Mouse (Mus musculus): ENCODE data around the gene Ubtfl1. TPM values are rescaled to one million over a fixed set of nuclear protein-coding genes. Genes with fewer than 3 reads are reported as not detected.

Gene Ubtfl1
- polyA plus RNA-seq, 1 experiment, result not detected

DNA sequence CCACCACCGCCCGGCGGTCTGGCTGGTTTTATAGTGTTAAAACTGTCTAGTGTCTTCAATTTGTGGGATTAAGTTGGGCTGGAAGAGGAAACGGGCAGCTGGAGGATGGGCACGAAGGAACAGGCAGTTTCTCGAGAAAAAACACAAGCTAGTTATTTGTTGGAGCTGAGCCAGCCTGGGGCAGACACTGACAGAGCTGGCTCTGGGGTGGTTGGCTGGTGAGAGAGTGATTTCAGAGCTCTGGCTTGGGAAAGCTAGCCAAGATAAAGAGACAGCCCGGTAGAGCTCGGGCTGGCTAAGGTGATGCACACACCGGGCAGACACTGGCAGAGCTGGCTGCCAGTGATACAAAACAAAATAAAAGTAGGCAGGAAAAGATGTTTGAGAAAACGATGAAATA lies 27.5 kb downstream of the Ubtfl1 start:
- TF ChIP-seq CTCF (IDR thresholded peaks at IDR 0.05; ENCODE audit: borderline replicate concordance, control insufficient read depth, extremely low read depth, insufficient read depth, low read length, poor library complexity), result no peak
- TF ChIP-seq POLR2A (IDR thresholded peaks at IDR 0.05; ENCODE audit: control insufficient read depth, extremely low read depth, insufficient read depth, low read length, poor library complexity), result no peak
- H3K4me1 ChIP-seq (replicated peaks; ENCODE audit: control insufficient read depth, insufficient read depth, low read length), result no peaks in the 10 kb centered on the region
- no peak overlapping the region for H3K27ac ChIP-seq (ENCODE audit: control insufficient read depth, insufficient read depth, low read length)
- H3K4me3 ChIP-seq (ENCODE audit: control insufficient read depth, insufficient read depth, low read length), result no peak overlapping the region
- no peak for DNase-seq
- H3K27me3 ChIP-seq (ENCODE audit: control insufficient read depth, insufficient read depth, low read length), result no peaks in the 10 kb centered on the region
- WGBS, result 81% methylated on average over 10 of the region's 10 CpGs
- H3K36me3 ChIP-seq (ENCODE audit: control insufficient read depth, insufficient read depth, low read length), result no peaks in the 10 kb centered on the region

DNA sequence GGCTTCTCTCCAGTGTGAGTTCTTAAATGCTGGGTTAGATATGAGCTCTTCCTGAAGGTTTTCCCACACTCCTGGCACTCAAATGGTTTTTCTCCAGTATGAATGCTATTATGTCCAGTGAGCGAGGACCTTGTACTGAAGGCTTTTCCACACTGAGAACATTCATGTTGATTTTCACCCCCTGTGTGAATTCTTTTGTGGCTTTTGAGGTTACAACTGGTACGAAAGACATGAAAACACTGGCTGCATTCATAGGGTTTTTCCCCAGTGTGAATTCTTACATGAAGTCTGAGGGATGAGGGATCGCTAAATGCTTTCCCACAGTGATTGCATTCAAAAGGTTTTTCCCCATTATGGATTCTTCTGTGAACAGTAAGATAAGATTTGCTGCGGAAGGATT lies 52.3 kb downstream of the Ubtfl1 start:
- Histone ChIP-seq H3K36me3 (ENCODE audit: control insufficient read depth, insufficient read depth, low read length) (no peaks in the 10 kb centered on the region), H3K4me1 (replicated peaks; ENCODE audit: control insufficient read depth, insufficient read depth, low read length) (no peaks in the 10 kb centered on the region), H3K27me3 (ENCODE audit: control insufficient read depth, insufficient read depth, low read length) (no peaks in the 10 kb centered on the region), H3K4me3 (ENCODE audit: control insufficient read depth, insufficient read depth, low read length) (no peak overlapping the region), H3K27ac (ENCODE audit: control insufficient read depth, insufficient read depth, low read length) (no peak overlapping the region)
- WGBS, result 86% methylated on average over 4 of the region's 4 CpGs
- no peak for DNase-seq
- no peak for TF ChIP-seq CTCF (IDR thresholded peaks at IDR 0.05; ENCODE audit: borderline replicate concordance, control insufficient read depth, extremely low read depth, insufficient read depth, low read length, poor library complexity)
- TF ChIP-seq POLR2A (IDR thresholded peaks at IDR 0.05; ENCODE audit: control insufficient read depth, extremely low read depth, insufficient read depth, low read length, poor library complexity), result no peak

Other genes starting within 250 kb of the Ubtfl1 start
- gene Chordc1, start 112.3 kb upstream of the Ubtfl1 start, polyA plus RNA-seq (2012; rRNA removed), result 72.9 and 77.5 TPM in 2 replicates
- gene Naalad2, start 1.4 kb upstream of the Ubtfl1 start, polyA plus RNA-seq (2012; rRNA removed), result 0.32 and 0.43 TPM in 2 replicates
- gene Mbd3l2, start 26.2 kb downstream of the Ubtfl1 start, polyA plus RNA-seq (2012; rRNA removed), result not detected in 2 replicates
- gene Zfp558, start 73.8 kb downstream of the Ubtfl1 start, polyA plus RNA-seq (2012; rRNA removed), result 0.34 TPM in 2 replicates
- gene Mbd3l1, start 73.9 kb downstream of the Ubtfl1 start, polyA plus RNA-seq (2012; rRNA removed), result not detected in 2 replicates